Mouse (Mus musculus): ENCODE results near the gene Nans.

DNA sequence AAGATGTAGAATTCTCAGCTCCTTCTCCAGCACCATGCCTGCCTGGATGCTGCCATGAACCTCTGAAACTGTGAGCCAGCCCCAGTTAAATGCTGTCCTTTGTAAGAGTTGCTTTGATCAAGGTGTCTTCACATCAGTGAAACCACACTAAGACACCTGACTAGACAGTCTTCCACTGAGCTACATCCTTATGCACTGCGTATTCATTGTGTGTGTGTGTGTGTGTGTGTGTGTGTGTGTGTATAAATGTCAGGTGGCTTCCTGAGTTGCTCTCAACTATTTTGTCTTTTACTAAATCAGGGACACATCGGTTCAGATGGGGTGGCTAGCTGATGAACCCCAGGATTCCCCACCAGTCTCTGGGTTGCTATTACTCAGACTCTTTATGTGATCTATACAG, 10.0 kb upstream of the Nans start:
- TF ChIP-seq CTCF (IDR thresholded peaks at IDR 0.05; ENCODE audit: extremely low read depth, insufficient read depth, low read length) (no peak), POLR2A (IDR thresholded peaks at IDR 0.05; ENCODE audit: extremely low read depth, insufficient read depth, low read length) (no peak)
